Mouse (Mus musculus) kidney, adult 2 months (tissue): ENCODE measurements around the gene Zfr2.

Experiments
- CTCF ChIP-seq: fragments of 200-500 bp; conservative IDR thresholded peaks from 2 replicates; pipeline ENCODE4 v1.5.1; 2011; ENCODE audit warnings: low read depth, mild to moderate bottlenecking, control low read depth, low read length, moderate library complexity, mixed read lengths; ENCODE audit not compliant: insufficient read depth, insufficient read length
- POLR2A ChIP-seq: fragments of 200-500 bp; IDR thresholded peaks from one replicate; pipeline ENCODE4 v1.6.1; 2011; ENCODE audit warnings: low read depth, low read length, control low read depth

DNA sequence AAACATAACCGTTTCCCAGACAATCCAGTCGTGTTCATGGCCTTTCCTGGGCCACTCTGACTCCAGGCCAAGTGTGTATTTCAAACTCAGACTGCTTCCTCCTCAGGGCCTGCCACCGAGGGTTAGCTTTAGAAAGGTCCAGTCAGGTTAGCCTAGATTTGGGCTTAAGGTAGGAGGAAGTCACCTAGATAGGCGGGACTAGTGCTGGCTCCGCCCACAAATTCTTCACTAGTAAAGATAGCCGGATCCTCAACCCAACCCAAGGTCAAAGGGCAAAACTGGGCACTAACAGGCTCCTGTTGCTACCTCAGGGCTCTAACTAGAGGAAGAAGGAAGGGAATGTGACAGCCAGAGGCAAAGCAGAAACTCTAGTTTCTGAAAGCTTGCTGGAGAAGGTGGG lies 53.6 kb downstream of the Zfr2 start:
- no peak for TF ChIP-seq POLR2A
- TF ChIP-seq CTCF, result no peak
